Mouse (Mus musculus) R1 (cell line): Measurements from ENCODE around the gene Slc39a11.
A peak's percentile ranks its signal among the peaks of the same experiment; 100 is the strongest.

Source experiments
- DNase-seq: peaks from one replicate; pipeline ENCODE4 v3.0.0-alpha.2; 2018; ENCODE audit warnings: low read depth, low spot score

Slc39a11 gene

DNA sequence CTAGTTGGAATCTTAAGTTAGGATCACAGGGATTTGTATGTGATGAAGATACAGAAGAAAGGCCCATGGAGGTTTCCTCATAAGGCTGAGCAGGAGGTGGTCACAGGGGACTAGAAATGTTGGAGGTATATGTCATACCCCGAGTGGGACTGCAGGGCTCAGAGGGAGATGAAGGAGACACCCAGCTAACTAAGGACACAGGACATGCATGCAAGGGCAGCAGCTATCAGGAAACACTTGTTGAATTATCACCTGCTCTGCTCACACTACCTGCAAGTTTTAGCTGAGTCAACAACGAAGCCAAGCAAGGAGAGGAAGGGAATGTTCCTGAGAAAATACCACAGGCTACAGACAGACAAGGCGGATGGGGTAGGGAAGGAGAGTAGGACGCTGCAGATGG lies 17.8 kb upstream of the Slc39a11 start:
- no peak for DNase-seq

DNA sequence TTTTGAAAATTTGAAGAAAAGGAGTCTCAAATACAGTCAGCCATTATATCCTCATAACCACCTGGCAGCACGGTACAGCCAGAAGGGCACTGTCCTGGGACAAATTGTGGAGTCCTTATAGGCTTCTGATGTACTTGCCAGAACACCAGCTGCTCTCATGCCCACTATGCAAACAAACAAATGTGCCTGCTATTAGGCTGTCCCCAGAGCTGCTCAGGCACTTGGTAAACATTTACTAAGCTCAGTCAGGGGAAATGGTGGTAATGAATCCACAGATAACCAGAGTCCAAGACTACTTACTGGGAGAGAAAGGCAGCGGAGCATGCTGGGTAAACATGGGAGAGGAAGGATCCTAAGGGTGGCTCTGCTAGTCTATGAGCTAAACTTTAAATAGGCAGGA lies 17.2 kb upstream of the Slc39a11 start:
- no peak for DNase-seq

DNA sequence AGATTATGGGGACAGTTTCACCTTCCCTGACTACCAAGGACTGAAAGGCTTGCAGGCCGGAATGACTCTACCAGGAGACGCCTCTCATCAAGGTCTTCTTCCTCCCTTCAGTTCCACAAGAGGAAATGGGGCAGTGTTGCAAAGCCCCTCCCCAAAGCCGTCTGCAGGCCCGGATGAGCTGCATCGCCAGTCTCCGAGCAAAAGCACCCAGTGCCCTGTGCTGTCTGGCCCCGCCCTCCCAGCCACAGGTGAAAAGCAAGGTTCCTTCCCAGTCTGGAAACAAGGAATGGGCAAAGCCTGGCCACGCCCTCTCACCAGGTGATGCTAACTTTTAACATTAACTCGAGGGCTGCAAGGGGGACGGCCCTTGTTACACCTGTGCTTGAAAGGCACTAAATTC lies 16.8 kb upstream of the Slc39a11 start:
- peak; percentile 72 for DNase-seq

DNA sequence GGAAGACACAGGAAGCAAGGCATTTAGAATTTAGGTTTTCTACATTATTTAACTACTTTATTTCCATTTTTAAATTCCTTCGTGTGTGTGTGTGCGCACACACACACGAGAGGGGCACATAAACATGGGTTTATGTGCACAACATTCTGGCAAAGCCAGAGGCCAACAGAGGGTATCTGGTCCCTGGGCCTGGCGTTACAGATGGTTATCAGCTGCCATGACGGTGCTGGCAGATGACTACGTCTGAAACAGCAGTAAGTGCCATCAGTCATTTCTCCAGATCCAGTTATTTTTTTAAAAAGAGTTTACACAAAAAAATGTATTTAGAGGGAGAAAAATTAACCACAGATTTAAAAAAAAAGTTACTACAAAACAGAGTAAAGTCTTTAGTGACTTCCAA lies 16.3 kb upstream of the Slc39a11 start:
- no peak for DNase-seq

DNA sequence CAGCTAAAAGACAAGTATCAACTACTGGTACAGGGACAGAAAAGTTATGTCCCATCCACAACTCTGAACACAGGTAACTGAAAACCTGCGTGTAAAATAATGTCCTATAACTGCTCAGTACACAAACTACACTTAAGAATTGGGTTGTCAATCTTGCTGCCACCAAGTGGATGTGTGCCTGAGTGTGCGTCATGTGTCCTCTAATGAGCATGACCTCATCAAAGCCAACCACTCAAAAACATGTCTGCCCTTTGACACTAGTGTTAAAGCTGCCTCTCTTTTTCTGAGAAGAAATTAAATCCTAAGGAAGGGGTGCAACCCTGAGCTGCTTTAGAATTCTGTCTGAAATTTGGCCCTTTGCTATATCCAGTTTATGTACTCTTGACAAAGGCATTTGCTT lies 14.4 kb upstream of the Slc39a11 start:
- no peak for DNase-seq

DNA sequence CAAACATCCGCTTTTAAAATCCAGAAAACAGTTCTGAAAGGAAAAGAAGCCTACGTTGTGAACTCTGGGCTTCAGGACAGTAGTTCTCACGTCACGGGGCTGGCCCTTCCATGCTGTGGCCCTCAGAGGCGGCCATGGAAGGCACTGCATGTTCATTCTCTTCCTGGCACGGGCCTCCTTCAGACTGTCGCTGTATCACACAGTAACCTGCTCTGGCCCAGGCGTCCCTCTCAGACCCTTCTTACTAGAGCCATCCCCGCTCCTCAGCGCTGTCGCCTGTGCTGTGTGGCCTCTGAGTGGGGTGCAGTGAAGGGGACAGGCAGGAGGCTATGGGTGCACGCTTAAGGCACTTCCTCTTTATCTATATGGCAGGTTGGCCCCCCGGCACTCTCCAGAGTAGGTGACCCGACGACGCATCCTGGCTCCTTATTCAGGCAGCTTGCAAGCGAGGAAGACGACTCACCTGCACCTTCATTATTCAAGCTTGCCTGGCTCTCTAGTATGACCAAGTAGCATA lies 12.0 kb upstream of the Slc39a11 start:
- no peak for DNase-seq

DNA sequence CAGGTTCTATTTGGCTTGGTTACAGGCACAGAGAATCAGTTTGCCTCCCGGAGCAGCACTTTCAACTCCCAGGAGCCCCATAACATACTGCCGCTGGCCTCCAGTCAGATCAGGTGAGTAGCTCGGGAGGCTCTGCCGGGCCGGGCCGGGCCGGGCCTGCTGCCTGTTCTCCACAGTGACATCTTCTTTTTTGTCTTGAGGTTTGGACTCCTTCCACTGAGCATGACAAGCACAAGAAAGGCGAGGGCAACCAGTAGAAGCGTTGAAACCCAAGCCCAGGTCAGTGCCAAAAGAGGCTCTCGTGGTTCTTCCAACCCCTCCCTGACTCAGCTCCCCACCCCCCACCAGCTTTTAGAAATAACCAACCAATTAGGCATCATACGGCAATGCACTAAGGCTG lies 11.1 kb upstream of the Slc39a11 start:
- DNase-seq = no peak

DNA sequence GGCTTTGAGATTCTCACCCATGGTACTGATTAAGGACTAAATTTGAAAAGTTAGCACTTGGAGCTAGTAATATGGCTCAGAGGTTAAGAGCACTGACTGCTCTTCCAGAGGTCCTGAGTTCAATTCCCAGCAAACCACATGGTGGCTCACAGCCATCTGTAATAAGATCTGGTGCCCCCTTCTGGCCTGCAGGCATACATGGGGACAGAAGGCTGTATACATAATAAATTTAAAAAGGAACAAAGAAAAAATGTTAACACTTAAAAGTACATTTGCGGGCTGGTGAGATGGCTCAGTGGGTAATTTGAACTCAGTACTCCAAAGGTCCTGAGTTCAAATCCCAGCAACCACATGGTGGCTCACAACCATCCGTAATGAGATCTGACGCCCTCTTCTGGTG lies 10.3 kb upstream of the Slc39a11 start:
- peak; percentile 37 for DNase-seq

DNA sequence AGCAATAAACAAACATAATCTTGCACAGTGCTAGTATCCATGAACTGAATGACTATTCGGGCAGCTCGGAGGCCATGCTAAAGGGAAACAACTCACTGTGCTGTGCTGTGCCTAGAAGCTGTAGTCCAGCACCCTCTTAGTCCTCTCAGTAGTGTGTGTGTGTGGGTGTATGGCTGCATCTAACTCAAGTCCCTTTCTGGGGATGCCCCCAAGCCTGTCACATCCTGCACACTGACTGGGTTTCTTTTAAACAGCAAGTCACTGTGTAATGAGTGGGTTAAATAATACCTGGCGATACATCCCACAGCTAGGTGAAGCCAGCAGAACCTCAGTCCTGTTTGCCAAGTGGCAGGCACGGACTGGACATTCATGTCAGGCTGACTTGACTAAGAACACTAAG lies 8.9 kb upstream of the Slc39a11 start:
- no peak for DNase-seq

DNA sequence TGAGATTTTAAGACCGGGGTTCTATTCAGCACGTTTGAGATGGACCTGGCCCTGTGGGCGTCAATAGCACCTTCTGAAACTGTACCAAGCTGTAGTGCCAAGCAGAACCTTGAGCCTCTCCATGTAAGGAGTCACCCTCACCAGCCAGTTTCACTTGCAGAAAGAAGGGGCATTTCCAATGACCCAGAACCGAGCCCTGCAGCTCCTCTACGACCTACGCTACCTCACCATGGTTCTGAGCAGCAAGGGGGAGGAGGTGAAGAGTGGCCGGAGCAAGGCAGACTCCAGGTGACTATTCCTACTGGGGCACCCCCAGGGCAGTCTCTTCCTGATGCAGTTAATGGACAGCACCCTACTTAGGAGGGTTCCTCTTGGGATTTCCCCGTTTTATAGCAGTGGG lies 8.4 kb upstream of the Slc39a11 start:
- DNase-seq = no peak

DNA sequence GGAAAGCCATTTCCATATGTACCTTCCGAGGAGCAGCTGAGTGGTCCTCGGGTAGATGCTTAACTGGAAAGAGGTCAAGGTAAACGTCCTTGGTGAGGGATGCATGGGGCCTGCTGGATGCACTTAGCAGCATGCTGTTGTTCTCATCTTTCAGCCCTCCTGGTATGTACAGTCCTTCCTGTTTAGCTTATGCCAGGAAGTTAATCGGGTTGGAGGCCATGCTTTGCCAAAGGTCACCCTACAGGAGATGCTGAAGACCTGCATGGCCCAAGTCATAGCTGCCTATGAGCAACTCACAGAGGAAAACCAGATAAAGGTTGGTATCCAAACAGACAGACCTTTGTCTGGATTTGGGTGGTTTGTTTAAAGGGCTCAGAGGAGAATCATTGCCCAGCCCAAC lies 7.3 kb upstream of the Slc39a11 start:
- no peak for DNase-seq

DNA sequence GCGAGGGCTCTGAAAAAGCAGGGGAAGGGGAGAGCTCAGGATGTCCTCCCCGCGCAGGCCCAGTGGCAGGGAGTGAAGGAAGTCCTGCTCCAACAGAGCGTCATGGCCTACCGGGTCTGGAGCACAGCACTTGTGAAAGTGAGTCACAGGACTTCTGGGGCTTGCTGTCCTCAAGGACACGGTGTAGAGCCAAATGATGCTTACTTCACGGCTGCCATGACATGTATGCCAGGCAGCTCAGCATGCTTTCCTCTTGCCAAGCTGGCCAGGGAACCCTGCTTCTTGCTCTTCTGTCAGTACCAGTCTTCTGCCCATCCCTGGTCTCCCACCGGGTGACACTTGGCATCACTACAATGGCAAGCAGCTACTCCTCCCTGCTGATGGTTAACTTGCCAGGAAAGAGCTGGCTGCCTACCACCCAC lies 6.6 kb upstream of the Slc39a11 start:
- DNase-seq = no peak

DNA sequence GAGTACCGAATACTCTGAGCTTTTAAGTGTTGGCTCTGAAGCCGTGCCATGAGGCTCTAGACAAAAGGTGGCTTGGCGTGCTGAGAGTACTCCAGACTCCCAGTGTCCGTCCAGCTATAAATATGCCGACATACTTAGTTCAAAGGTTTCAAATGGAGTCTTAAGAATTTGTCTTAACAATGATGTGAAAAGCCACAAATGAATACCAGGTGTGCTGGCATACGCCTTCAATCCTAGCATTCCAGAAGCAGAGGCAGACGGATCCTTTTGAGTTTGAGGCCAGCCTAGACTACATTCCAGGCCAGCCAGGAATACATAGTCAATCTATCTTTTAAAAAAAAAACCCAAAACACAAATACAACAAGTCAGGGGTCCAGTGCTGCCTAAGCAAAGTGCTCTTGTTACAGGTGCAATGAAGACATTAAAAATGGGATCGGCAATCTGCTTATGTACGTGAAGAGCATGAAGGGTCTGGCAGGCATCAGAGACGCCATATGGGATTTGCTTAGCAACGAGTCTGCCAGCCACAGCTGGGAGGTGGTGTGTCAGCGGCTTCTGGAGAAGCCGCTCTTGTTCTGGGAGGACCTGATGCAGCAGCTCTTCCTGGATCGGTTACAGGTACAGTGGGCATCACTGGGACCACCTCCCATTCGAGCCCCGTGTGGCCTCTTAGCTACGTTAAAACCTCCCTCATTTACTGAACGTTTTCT lies 4.8 kb upstream of the Slc39a11 start:
- DNase-seq = no peak

DNA sequence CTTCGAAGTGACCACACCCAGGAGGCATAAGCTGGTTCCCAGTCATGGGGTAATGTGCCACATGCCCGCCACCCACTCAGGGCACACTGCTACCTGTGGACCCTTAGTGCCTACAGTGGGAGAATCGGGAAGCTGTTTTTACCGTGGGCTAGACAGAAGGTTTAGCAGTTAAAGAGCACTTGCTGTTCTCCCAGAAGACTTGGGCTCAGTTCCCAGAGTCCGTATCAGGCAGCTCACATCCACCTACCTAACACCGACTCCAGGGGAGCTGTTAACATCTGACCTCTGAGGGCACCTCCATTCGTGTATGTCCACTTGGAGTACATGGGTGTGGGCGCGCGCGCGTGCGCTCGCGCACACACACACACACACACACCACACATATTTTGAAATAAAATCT lies 4.2 kb upstream of the Slc39a11 start:
- DNase-seq = no peak

DNA sequence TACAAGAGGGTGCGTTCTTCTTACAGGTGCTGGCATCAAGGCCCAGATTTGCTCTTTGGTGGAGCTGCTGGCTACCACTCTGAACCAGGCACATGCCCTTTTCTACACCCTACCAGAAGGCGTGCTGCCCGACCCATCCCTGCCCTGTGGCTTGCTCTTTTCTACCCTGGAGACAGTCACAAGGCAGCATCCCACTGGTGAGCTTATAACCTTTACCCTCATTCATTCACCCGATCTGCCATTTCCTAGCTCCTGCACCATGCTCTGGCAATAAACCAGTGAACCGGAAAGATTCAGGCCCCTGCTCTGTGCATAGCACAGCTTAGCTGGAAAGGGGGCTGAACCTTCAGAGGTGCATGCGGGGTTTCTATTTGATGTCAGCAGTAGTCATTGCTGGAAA lies 2.6 kb upstream of the Slc39a11 start:
- DNase-seq = no peak

DNA sequence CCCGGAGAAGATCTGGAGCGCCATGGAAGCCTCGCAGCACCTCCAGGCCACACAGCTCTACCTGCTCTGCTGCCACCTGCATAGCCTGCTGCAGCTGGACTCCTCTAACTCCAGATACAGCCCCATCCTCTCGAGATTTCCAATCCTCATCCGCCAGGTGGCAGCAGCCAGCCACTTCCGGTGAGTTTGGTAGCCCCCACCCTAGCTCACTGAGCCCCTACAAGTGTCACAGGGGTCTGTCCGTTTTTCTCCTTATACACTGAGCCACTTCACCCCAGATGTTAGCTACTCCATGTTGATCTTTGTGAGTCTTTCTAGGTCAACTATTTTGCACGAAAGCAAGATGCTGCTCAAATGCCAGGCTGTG lies 2.0 kb upstream of the Slc39a11 start:
- peak; percentile 80 for DNase-seq

DNA sequence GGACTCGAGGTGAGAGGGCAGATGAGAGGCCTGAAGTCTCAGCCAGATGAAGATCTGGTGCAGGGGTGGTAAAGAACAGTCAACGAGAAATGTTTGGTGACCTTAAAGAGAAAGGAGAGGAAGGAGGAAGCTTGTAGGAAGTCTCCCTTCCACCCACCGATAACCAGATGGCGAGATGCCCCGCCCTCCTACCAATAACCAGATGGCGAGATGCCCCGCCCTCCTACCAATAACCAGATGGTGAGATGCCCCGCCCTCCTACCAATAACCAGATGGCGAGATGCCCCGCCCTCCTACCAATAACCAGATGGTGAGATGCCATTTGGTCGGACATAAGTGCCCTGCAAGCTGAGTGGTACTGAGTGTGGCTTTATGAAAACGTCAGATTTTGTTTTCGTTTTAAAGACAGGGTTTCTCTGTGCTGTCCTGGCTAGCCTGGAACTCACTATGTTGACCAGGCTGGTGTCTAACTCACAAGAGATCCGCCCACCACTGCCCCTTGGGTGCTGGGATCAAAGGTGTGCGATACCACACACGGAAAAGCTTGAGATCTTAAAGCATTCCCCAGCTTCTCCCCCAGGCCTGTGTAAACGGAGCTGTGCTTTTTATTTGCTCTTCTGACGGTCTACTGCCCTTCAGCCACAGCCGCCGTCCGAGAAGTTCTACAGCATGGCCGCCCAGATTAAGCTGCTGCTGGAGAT lies 1.5 kb upstream of the Slc39a11 start:
- no peak for DNase-seq

DNA sequence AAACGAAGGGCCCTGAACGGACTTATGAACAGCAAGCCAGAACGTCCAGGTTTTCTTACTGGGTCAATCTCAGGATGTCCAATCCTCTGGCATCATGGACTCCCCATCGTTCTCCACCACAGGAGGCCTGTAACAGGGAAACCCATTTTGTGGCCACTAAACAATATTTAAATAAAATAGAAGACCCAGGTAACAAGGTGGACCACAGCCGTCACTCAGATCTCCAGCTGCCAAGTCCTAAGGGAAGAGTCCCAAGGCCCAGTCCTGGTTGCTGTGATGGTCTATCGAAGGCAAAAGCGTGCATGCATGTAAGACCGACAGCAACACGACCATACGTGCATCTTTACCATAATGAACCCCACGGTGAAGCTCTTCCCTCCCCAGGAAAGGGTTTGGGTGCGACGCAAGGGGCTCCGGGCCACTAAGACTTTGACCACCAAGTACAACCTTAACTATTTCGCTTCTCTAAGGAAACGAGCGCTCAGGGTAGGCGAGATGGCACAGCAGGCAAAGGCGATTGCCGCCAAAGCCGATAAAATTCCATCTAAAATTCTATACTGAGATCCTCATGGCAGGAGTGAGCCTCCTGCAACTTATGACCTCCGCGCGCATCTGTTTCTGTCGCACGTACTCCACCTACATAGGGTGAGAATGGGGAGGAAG lies 1.1 kb downstream of the Slc39a11 start, which contains the start of gene Cog1:
Gene Cog1 (plus strand): TSS at position 480 of the 663 bp plus-strand sequence.
- DNase-seq = no peak

DNA sequence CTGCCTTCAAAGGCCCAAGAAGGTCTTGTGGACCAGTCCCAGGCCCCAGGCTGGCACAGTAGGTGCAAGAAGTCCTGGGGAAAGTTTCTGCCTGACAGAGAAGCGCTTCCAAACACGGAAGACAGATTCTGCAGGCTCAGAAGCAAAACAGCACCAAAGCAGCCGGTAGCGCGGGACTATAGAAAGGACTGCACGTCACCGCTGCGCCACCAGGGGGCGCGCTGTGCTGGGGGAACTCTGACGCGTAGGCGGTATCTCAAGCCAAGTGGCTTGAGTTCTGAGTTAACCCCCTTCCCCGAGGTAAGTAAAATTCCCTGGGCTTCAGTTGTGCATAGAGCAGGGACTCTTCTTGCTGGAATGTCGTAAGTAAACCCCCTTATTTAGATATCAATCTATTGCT lies 1.7 kb downstream of the Slc39a11 start:
- DNase-seq = peak; percentile 84

DNA sequence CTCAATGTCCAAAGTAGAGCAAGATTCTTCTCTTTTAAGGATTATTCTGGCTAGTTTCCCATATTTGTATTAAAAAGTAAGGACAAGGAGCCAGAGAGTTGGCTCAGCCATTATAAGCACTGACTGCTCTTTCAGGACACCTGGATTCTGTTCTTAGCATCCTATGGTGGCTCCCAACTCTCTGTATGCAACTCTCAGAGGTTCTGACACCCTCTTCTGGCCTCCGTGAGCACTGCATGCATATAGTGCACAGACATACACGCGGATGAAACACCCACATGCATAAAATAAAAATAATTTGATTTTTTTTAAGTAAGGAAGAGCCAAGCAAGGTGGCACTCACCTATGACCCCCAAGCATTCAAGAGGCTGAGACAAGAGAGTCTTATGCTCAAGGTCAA lies 4.7 kb downstream of the Slc39a11 start:
- DNase-seq = peak; percentile 51

DNA sequence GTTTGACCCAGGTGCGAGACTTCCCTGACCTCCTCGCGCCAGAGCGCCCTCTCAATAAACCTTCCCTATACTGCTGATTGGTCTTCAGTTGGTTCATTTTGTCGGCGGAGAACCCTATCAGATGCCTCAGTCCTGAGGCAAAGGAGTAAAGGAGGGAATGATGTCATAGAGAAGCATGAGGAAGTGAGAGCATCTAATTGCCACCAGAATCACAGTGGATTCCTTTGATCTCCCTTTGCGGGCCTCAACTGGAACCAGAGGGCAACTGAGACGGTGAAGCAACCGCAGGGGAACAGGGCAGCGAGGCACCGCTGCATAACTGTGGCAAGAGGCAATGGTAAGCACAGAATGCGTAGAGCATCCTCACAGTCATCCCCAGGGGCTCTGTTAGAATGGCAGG lies 11.2 kb downstream of the Slc39a11 start:
- no peak for DNase-seq

DNA sequence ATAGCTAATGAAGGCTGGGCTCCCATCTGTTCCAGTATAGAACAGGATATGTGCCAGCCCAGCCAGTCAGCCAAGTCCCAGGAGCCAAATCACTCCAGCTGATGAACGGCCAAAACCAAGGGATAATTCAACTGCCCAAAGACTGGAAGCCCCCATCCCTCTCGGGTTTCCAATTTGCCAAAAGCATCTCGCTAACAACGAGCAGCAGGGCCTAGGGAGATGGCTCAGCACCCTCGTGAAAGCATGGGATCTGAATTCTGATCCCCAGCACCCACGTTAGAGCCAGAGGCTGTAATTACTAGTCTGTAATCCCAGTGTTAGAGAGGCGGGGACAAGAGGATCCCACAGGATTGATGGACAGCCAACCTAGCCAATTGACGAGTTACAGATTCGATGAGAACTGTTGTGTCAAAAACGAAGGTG lies 15.2 kb downstream of the Slc39a11 start:
- no peak for DNase-seq

DNA sequence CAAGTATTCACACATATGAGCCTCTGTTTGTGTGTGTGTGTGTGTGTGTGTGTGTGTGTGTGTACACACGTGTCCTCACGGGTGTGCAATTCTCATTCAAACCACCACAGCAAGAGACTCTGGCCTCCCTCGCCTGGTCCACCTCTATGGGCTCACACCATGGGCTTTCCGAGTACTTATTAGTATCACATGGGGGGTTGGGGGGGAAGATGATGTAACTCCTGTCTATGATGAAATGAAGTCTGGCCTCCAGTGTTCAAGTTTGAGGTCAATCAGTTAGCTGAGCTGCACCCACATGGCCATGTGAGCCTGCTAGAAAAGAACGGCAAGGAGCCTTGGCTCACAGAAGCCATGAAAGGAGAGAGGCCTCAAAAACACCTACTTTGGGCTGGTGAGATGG lies 16.5 kb downstream of the Slc39a11 start:
- DNase-seq = no peak
